Mouse (Mus musculus): ENCODE measurements around the gene Edrf1.

- TF ChIP-seq GATA1 (IDR thresholded peaks at IDR 0.05; ENCODE audit: low read length) (no peak), TAL1 (IDR thresholded peaks at IDR 0.05; ENCODE audit: low read length) (no peak)
Observed at GRCm38 (mm10) chr7:133699885-133700284, 62.5 kb downstream of the Edrf1 start.
